Mouse (Mus musculus) lung, postnatal 14 days (tissue): Measurements from ENCODE around the gene Dbf4.

Experiments
- DNase-seq: peaks from one replicate; pipeline ENCODE4 v3.0.0; 2021

Gene Dbf4

DNA sequence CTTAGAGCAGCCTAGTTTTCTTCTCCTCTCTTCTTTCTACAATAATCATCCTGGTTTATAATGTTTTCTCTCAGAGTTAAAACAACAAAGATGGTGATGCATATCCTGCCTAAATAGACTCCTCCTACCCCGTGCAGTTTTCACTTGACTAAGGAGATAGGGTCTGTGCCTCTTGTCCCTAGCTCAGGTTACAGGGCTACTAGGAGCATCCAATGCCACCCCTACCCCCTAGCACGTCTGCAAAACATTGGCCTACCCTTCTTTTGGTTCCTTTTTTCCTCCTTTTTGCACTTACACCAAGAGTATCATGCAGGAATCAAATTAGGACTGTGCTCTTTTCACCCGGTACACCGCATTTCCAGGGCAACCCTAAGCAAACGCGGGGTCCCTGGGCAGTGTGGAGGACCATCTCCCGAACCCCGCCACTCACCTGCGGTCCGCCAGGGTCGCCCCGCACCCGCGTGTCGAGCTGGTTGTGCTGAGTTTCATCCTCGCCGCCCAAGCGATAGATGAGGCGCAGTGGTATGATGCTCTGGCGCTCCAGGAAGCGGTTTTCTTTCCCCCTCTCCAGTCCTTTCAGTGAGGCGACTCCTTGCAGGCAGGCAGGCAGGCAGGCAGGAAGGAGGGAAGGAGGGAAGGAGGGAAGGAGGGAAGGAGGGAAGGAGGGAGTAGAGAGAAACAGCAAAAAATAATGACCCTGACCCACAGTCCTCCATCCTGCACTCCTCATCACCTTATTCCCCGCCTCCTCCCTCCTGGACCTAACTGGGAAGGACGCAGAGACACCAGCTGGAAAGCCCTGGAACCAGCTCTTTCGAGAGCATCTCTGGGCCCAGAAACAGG, 55.5 kb downstream of the Dbf4 start:
- no peak for DNase-seq

DNA sequence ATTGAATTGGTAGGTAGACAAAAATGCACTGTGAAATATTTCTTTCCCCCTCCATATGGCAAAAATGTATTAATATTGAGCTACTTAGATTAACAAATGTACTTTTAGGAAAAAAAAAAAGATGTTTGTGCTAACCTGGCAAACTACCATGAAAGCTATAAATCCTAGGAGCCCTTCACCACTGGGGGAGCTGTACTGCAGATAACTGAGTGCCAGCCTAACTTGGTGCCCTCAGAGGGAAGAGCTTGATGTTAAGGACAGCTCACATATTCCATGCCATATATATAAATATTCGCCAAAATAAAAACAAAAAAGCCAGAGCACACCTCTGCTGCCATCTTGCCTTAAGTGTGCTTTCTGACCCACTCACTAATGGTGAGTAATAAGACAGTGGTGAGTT, 60.2 kb downstream of the Dbf4 start:
- DNase-seq = no peak

DNA sequence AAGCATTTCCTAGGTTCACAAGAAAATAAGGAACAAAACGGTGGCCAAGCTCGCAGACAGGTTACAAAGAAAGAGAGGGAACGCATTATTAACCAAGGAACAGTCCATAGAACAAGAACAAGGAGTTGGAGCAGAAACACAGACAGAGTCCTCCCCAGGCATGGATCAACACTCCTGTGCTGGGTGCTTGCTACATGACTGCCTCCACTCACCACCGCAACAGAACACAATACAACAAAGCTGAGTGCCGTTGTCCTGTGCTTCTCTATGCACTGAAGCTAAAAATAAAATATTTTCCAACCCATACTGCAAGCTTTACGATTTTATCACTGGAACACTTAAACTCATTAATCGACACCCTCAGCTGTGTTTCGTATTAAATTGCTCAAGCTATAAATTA, 64.8 kb downstream of the Dbf4 start:
- DNase-seq = no peak

DNA sequence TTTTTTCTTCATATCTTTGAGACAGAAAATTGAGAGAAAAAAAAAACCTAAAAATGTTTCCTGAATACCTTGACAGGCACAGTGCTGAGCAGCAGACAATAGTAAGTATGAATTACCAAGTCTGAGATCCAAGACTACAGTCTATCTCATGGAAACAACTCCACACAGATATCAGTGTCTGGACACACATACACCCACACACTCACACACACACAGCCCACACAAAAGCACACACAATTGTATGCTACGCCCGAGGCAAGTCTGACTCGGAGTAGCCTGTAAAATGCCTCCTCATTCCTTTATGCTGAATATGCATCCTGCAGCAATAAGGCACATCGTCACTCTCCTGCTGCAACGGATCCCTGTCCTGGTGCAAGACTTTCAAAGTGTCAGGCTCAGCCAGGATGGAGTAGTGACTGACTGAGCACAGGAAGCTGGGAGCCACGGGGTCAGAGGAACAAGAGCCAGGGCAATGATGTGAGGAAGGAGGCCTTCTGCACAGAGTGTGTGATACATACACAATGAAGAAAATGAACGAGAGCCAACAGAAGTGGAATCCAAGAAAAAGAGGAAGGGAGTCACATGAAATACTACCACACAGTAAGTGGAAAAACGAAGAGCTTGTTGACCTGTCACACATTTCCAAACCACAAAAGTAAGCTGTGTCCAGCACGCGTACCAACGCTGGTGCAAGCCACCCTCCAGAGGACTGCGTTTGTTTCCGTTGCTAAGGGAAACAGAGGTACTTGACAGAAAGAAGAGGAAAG, 65.4 kb downstream of the Dbf4 start:
- peak; percentile 40 for DNase-seq

DNA sequence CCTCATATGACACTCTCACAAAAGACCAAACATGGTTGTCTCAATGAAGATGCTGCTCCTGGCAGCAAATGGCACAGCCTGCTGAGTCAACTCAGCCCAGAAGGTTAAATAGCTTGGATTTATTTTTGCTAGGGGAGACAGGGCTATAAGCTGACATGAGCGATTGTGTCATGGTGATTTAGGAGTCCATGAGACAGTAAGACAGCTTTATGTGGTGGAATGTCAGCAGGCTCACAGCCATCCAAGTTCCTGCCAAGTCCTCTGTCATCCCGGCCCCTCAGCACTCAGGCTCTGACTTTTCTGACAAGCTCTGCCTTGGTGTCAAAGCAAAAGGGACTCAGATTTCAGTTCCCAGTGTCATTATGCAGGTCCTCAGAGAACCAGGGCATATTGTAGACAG, 66.2 kb downstream of the Dbf4 start:
- DNase-seq = no peak

DNA sequence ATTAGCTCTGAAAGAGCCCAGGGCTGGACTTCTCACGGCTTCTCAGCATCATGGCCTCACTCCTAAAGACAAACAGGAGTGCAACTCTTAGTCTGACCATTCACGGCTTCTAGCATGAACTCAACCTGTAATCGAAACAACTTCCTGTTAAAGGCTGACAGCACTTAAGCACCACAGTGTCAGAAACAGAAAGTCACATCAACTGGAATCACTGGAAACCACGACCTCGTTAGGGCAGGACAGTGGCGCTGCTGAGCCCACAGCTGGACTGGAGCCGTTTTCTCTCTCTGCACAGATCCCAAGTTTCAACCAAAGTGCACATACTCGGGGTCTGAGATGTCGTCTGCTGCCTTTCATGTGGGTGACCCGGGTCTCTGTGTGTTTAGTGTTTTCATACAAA, 73.0 kb downstream of the Dbf4 start:
- no peak for DNase-seq
